In the genomic region with DNA sequence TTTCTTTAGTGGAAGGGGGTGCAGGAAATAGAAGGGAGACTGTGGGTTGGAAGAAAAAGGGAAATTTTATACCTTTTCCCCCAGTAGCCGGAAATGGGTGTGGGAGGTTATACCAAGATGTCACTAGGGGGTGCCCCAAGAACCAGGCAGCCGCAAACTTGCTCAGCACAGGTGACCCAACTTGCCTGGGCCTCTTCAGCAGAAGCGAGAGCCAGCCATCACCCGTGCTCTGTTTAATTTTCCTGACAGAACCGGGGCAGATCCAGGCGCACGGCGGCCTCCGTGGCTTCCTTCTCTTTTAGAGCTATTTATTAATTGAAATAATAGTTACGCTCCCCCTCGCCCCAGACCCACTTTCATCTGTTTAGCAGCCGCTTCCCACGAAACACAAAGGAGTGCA, we compare ENCODE assay signal across 8 mouse cellular contexts.
DNase-seq lines count a peak whose midpoint lies in the region; ATAC-seq and TF ChIP-seq lines count a peak whose summit lies in the region.

No protein-coding gene starts in this region.

- no peaks in the 10 kb centered on the region for H3K4me1 ChIP-seq in liver, adult 2 months (ENCODE audit: control insufficient read depth, insufficient read depth, low read length)
- H3K4me1 ChIP-seq in liver, embryonic 11.5 days (replicated peaks; ENCODE audit: control insufficient read depth, insufficient read depth, low read length): no peaks in the 10 kb centered on the region; the same call in 1 of the 2 replicates
- H3K4me1 ChIP-seq in thymus, adult 2 months (replicated peaks; ENCODE audit: control insufficient read depth, insufficient read depth, low read length): no peaks in the 10 kb centered on the region
- H3K4me1 ChIP-seq in heart, embryonic 11.5 days (ENCODE audit: control insufficient read depth, insufficient read depth, low read length): no peaks in the 10 kb centered on the region
- H3K4me1 ChIP-seq in hindbrain, embryonic 11.5 days (replicated peaks; ENCODE audit: control insufficient read depth, insufficient read depth, low read length): no peaks in the 10 kb centered on the region

- H3K27ac ChIP-seq in liver, adult 2 months (replicated peaks; ENCODE audit: insufficient read depth, low read depth, low read length): no peak overlapping the region
- no peak overlapping the region for H3K27ac ChIP-seq in liver, embryonic 11.5 days (ENCODE audit: low read depth, low read length)
- H3K27ac ChIP-seq in thymus, adult 2 months (ENCODE audit: control insufficient read depth, insufficient read depth, low read length): no peak overlapping the region
- no peak overlapping the region for H3K27ac ChIP-seq in heart, embryonic 11.5 days (ENCODE audit: low read depth, low read length)
- H3K27ac ChIP-seq in hindbrain, embryonic 11.5 days (ENCODE audit: low read depth, low read length): no peak overlapping the region

- no peak for TF ChIP-seq POLR2A in liver, adult 2 months (IDR thresholded peaks at IDR 0.05; ENCODE audit: extremely low read depth, insufficient read depth, low read length)
- no peak for TF ChIP-seq POLR2A in brain, embryonic 14.5 days (IDR thresholded peaks at IDR 0.05; ENCODE audit: borderline replicate concordance, extremely low read depth, insufficient read depth, insufficient read length, poor library complexity, severe bottlenecking)
- TF ChIP-seq POLR2A in thymus, adult 2 months (IDR thresholded peaks at IDR 0.05; ENCODE audit: control insufficient read depth, extremely low read depth, insufficient read depth, low read length, poor library complexity): no peak

- DNase-seq in liver, adult 2 months (ENCODE audit: extremely low read depth, low read depth, low spot score): no peak
- no peak for DNase-seq in liver, embryonic 11.5 days (ENCODE audit: low spot score)
- peak; percentile 53 for DNase-seq in brain, embryonic 14.5 days (ENCODE audit: low read depth)
- peak; percentile 28 to 54 for DNase-seq in kidney, postnatal 36 days
- DNase-seq in thymus, adult 2 months: peak; percentile 69
- no peak for DNase-seq in layer of hippocampus, adult 11-12 months (ENCODE audit: low spot score)
- DNase-seq in hindbrain, embryonic 11.5 days (ENCODE audit: low spot score): no peak

- 81% methylated on average over 13 of the region's 13 CpGs for WGBS in liver, adult 2 months
- 55% methylated on average over 13 of the region's 13 CpGs for WGBS in liver, embryonic 11.5 days
- 53% methylated on average over 13 of the region's 13 CpGs for WGBS in thymus, adult 2 months
- WGBS in heart, embryonic 11.5 days (ENCODE audit: insufficient replicate concordance): 54% methylated on average over 13 of the region's 13 CpGs
- WGBS in hindbrain, embryonic 11.5 days: 60% methylated on average over 13 of the region's 13 CpGs

- no peaks in the 10 kb centered on the region for H3K9me3 ChIP-seq in liver, embryonic 11.5 days (ENCODE audit: control insufficient read depth, low read length)
- no peaks in the 10 kb centered on the region for H3K9me3 ChIP-seq in heart, embryonic 11.5 days (replicated peaks; ENCODE audit: control insufficient read depth, low read length)
- no peaks in the 10 kb centered on the region for H3K9me3 ChIP-seq in hindbrain, embryonic 11.5 days (ENCODE audit: control insufficient read depth, low read length)

- no peaks in the 10 kb centered on the region for H3K36me3 ChIP-seq in liver, adult 2 months (ENCODE audit: control insufficient read depth, insufficient read depth, low read length)
- no peaks in the 10 kb centered on the region for H3K36me3 ChIP-seq in liver, embryonic 11.5 days (ENCODE audit: control insufficient read depth, insufficient read depth, low read length)
- no peaks in the 10 kb centered on the region for H3K36me3 ChIP-seq in thymus, adult 2 months (ENCODE audit: control insufficient read depth, insufficient read depth, low read length)
- no peaks in the 10 kb centered on the region for H3K36me3 ChIP-seq in heart, embryonic 11.5 days (ENCODE audit: control insufficient read depth, insufficient read depth, low read length)
- no peaks in the 10 kb centered on the region for H3K36me3 ChIP-seq in hindbrain, embryonic 11.5 days (ENCODE audit: control insufficient read depth, insufficient read depth, low read length)

- H3K4me2 ChIP-seq in liver, embryonic 11.5 days: no peak overlapping the region
- H3K4me2 ChIP-seq in heart, embryonic 11.5 days: no peak overlapping the region
- no peak overlapping the region for H3K4me2 ChIP-seq in hindbrain, embryonic 11.5 days (replicated peaks; ENCODE audit: low read depth, low read length)

- peak; percentile 41 for TF ChIP-seq CTCF in liver, adult 2 months (IDR thresholded peaks at IDR 0.05; ENCODE audit: low read depth, low read length)
- TF ChIP-seq CTCF in brain, embryonic 14.5 days (IDR thresholded peaks at IDR 0.05; ENCODE audit: borderline replicate concordance, extremely low read depth, insufficient read depth, insufficient read length): peak; percentile 23; the same call in 1 of the 2 replicates
- peak; percentile 46; the same call in 1 of the 2 replicates for TF ChIP-seq CTCF in thymus, adult 2 months (IDR thresholded peaks at IDR 0.05; ENCODE audit: borderline replicate concordance, control insufficient read depth, extremely low read depth, insufficient read depth, low read length, poor library complexity)

- no peaks in the 10 kb centered on the region for H3K79me2 ChIP-seq in liver, adult 2 months (ENCODE audit: control insufficient read depth, insufficient read depth, low read length)

- H3K27me3 ChIP-seq in liver, adult 2 months (ENCODE audit: control insufficient read depth, insufficient read depth, low read length): no peaks in the 10 kb centered on the region
- no peaks in the 10 kb centered on the region for H3K27me3 ChIP-seq in liver, embryonic 11.5 days (replicated peaks; ENCODE audit: control insufficient read depth, insufficient read depth, low read length)
- H3K27me3 ChIP-seq in thymus, adult 2 months (ENCODE audit: control insufficient read depth, insufficient read depth, low read length): no peaks in the 10 kb centered on the region
- H3K27me3 ChIP-seq in heart, embryonic 11.5 days (ENCODE audit: control insufficient read depth, insufficient read depth, low read length): no peaks in the 10 kb centered on the region
- no peaks in the 10 kb centered on the region for H3K27me3 ChIP-seq in hindbrain, embryonic 11.5 days (ENCODE audit: control insufficient read depth, insufficient read depth, low read length)

- no peak for ATAC-seq in liver, embryonic 11.5 days (replicated peaks; ENCODE audit: low FRiP score)
- no peak for ATAC-seq in heart, embryonic 11.5 days (replicated peaks; ENCODE audit: insufficient number of reproducible peaks, low FRiP score, low TSS enrichment)
- no peak for ATAC-seq in hindbrain, embryonic 11.5 days (ENCODE audit: low FRiP score)

- no peak overlapping the region for H3K9ac ChIP-seq in liver, adult 2 months (ENCODE audit: low read depth, low read length)
- H3K9ac ChIP-seq in liver, embryonic 11.5 days (ENCODE audit: low read depth, low read length): no peak overlapping the region
- H3K9ac ChIP-seq in heart, embryonic 11.5 days (ENCODE audit: low read depth, low read length): no peak overlapping the region
- H3K9ac ChIP-seq in hindbrain, embryonic 11.5 days (ENCODE audit: low read depth, low read length): no peak overlapping the region

- H3K4me3 ChIP-seq in liver, adult 2 months (ENCODE audit: insufficient read depth, low read depth, low read length): no peak overlapping the region
- no peak overlapping the region for H3K4me3 ChIP-seq in liver, embryonic 11.5 days (ENCODE audit: low read depth, low read length)
- no peak overlapping the region for H3K4me3 ChIP-seq in thymus, adult 2 months (ENCODE audit: control insufficient read depth, insufficient read depth, low read length)
- no peak overlapping the region for H3K4me3 ChIP-seq in heart, embryonic 11.5 days (ENCODE audit: low read depth, low read length)
- H3K4me3 ChIP-seq in hindbrain, embryonic 11.5 days (ENCODE audit: low read depth, low read length): no peak overlapping the region

Comparison
In these comparisons a context has a peak if more than half of its experiments do, and no peak if none do; other contexts are left out.
1. DNase-seq: peak in brain, embryonic 14.5 days (single experiment), kidney, postnatal 36 days (2 of 2) and thymus, adult 2 months (single experiment); none in liver, adult 2 months (single experiment), liver, embryonic 11.5 days (single experiment), layer of hippocampus, adult 11-12 months (single experiment) and hindbrain, embryonic 11.5 days (single experiment).
2. Peak in every context shown above with its lines, with median percentiles within 50 percentile points of each other: CTCF ChIP-seq.